Mouse (Mus musculus) C2C12 (cell line): ENCODE data around the gene A430033K04Rik. TPM values are rescaled to one million over a fixed set of nuclear protein-coding genes. Genes with fewer than 3 reads are reported as not detected.

Experiments
- H3K27me3 ChIP-seq: one replicate; pipeline ENCODE4 v1.6.1; 2011; ENCODE audit not compliant: control insufficient read depth, insufficient read depth, insufficient read length
- H3K36me3 ChIP-seq: one replicate; pipeline ENCODE4 v1.6.1; 2011; ENCODE audit not compliant: control insufficient read depth, insufficient read depth
- H3K4me3 ChIP-seq: one replicate; pipeline ENCODE4 v1.5.1; 2011; ENCODE audit warnings: mild to moderate bottlenecking, control low read depth; ENCODE audit not compliant: poor library complexity, insufficient read depth, severe bottlenecking
- H3K79me2 ChIP-seq: one replicate; pipeline ENCODE4 v1.6.1; 2011; ENCODE audit not compliant: control insufficient read depth, insufficient read depth
- H3K79me3 ChIP-seq: one replicate; pipeline ENCODE4 v1.6.1; 2011; ENCODE audit warnings: low read depth, control low read depth
- H3ac ChIP-seq: one replicate; pipeline ENCODE3; 2011; ENCODE audit warnings: low read depth; ENCODE audit not compliant: control insufficient read depth, insufficient read length
- CEBPB ChIP-seq: IDR thresholded peaks from one replicate; pipeline ENCODE4 v1.6.1; 2011; ENCODE audit warnings: low read depth, mild to moderate bottlenecking, control low read depth, moderate library complexity
- CTCF ChIP-seq: IDR thresholded peaks from one replicate; pipeline ENCODE4 v1.5.1; 2011; ENCODE audit not compliant: control insufficient read depth, insufficient read depth, insufficient read length
- FOSL1 ChIP-seq: IDR thresholded peaks from one replicate; pipeline ENCODE4 v1.8.0; 2011; ENCODE audit warnings: mild to moderate bottlenecking, low read length; ENCODE audit not compliant: poor library complexity, insufficient read depth, severe bottlenecking
- MAX ChIP-seq: IDR thresholded peaks from one replicate; pipeline ENCODE4 v1.6.1; 2011; ENCODE audit warnings: mild to moderate bottlenecking, control low read depth
- MYOD1 ChIP-seq: IDR thresholded peaks from one replicate; pipeline ENCODE4 v1.6.1; 2011; ENCODE audit warnings: low read depth; ENCODE audit not compliant: control insufficient read depth, insufficient read length
- MYOG ChIP-seq: IDR thresholded peaks from one replicate; pipeline ENCODE4 v1.6.1; 2011; ENCODE audit not compliant: control insufficient read depth, insufficient read length; ENCODE audit errors: extremely low read depth
- USF1 ChIP-seq: IDR thresholded peaks from one replicate; pipeline ENCODE4 v1.6.1; 2011; ENCODE audit warnings: low read depth, mild to moderate bottlenecking, control low read depth, moderate library complexity
- microRNA-seq: library from miRNA; unstranded; fragments of <30 nt; microRNA quantifications from one replicate; pipeline ENCODE4, GENCODE M21; 2019; ENCODE audit warnings: borderline microRNAs expressed
- polyA plus RNA-seq: library from polyadenylated mRNA; unstranded; fragments of >200 nt; fragmentation: generic; extraction: Trizol; gene quantifications from one replicate; pipeline ENCODE4 v1.2.1, GENCODE M21; 2012; ENCODE audit warnings: missing spikeins

The A430033K04Rik gene
- polyA plus RNA-seq, 1 experiment, result 0.88 TPM

- no peaks in the 10 kb centered on the region for H3K79me2 ChIP-seq
- H3ac ChIP-seq, result no peak overlapping the region
- H3K27me3 ChIP-seq, result no peaks in the 10 kb centered on the region
- H3K4me3 ChIP-seq, result no peak overlapping the region
- TF ChIP-seq FOSL1 (no peak), USF1 (no peak), MAX (no peak), CEBPB (no peak), MYOG (no peak)
- no peaks in the 10 kb centered on the region for H3K79me3 ChIP-seq
- H3K36me3 ChIP-seq, result no peaks in the 10 kb centered on the region
Observed at GRCm38 (mm10) chr5:138689254-138689653, 66.6 kb downstream of the A430033K04Rik start.

- no peaks in the 10 kb centered on the region for H3K79me2 ChIP-seq
- H3K36me3 ChIP-seq, result no peaks in the 10 kb centered on the region
- TF ChIP-seq CTCF (no peak), USF1 (no peak), MYOD1 (no peak), MYOG (no peak)
- H3ac ChIP-seq, result no peak overlapping the region
- no peaks in the 10 kb centered on the region for H3K27me3 ChIP-seq
- H3K79me3 ChIP-seq, result no peaks in the 10 kb centered on the region
- H3K4me3 ChIP-seq, result no peak overlapping the region
Observed at GRCm38 (mm10) chr5:138692936-138693570, 70.4 kb downstream of the A430033K04Rik start.

- Histone ChIP-seq H3K79me2 (no peaks in the 10 kb centered on the region), H3K27me3 (no peaks in the 10 kb centered on the region), H3K79me3 (no peaks in the 10 kb centered on the region), H3K4me3 (no peak overlapping the region), H3ac (no peak overlapping the region), H3K36me3 (no peaks in the 10 kb centered on the region)
- TF ChIP-seq MYOD1 (peak; percentile 89), MYOG (no peak)
Observed at GRCm38 (mm10) chr5:138694036-138694435, 71.4 kb downstream of the A430033K04Rik start.

GRCm38 (mm10) chr5:138694496-138695167 is 72.0 kb downstream of the A430033K04Rik start:
- TF ChIP-seq FOSL1 (no peak), MYOD1 (peak; percentile 23), USF1 (no peak)

GRCm38 (mm10) chr5:138697466-138697865 is 74.8 kb downstream of the A430033K04Rik start:
- Histone ChIP-seq H3K79me3 (no peaks in the 10 kb centered on the region), H3K36me3 (no peaks in the 10 kb centered on the region), H3ac (no peak overlapping the region), H3K27me3 (no peaks in the 10 kb centered on the region), H3K4me3 (no peak overlapping the region), H3K79me2 (no peaks in the 10 kb centered on the region)
- no peak for TF ChIP-seq FOSL1
- TF ChIP-seq MYOD1, result no peak
- no peak for TF ChIP-seq CEBPB
- no peak for TF ChIP-seq CTCF
- no peak for TF ChIP-seq MYOG

More at GRCm38 (mm10) chr5:138694496-138695167, 72.0 kb downstream of the A430033K04Rik start:
- Histone ChIP-seq H3K4me3 (no peak overlapping the region), H3K79me3 (no peaks in the 10 kb centered on the region), H3K27me3 (no peaks in the 10 kb centered on the region), H3K79me2 (no peaks in the 10 kb centered on the region), H3ac (no peak overlapping the region), H3K36me3 (no peaks in the 10 kb centered on the region)

Small RNA genes within 50 kb of the gene (microRNA-seq; reads per million reads assigned to microRNA genes)
- not detected for gene Gm24082

Other genes starting within 250 kb of the A430033K04Rik start
- gene Zfp157, start 181.4 kb upstream of the A430033K04Rik start, polyA plus RNA-seq, result 2.0 TPM
- not detected for gene 1700123K08Rik, start 58.1 kb upstream of the A430033K04Rik start, polyA plus RNA-seq
- gene Zfp68, start 3.1 kb upstream of the A430033K04Rik start, polyA plus RNA-seq, result 4.9 TPM
- gene Fam20c, start 131.7 kb downstream of the A430033K04Rik start, polyA plus RNA-seq, result 64.4 TPM
- not detected for gene Gm5294, start 197.2 kb downstream of the A430033K04Rik start, polyA plus RNA-seq